Comparison of ENCODE assay signal across 23 mouse cellular contexts in the genomic region with DNA sequence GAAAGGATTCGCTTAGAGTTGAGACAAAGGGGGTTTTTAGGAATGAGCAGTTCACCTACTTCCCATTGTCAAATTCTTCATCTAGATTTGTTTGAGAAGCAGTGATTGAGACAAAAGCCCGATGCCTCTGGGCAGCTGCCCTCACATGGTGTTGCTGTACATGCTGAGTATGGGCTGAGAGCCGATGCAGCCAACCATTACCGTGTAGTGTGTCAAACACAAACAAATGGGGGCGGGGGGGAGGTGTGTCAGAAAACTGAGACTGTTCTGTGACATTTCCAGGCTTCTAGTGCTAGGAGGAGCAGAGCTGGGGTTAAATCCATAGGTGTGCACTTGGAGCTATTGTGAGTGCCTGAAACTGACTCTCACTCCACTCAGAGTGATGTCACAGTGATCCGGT. TPM values are rescaled to one million over a fixed set of nuclear protein-coding genes. Genes with fewer than 3 reads are reported as not detected.
"Had no signal": no experiment of that assay in that cellular context is flagged by ENCODE, and none has a peak within 500 bp of the region (broad histone marks: within the 10 kb centered on the region; RNA-seq: fewer than 3 reads in every experiment).

No protein-coding gene starts in this region.

- H3K36me3 ChIP-seq: midbrain, embryonic 10.5 days; midbrain, embryonic 12.5 days; neural tube, embryonic 13.5 days; neural tube, embryonic 15.5 days had no signal

- ATAC-seq: midbrain, embryonic 16.5 days had no signal

- H3K27me3 ChIP-seq: midbrain, embryonic 12.5 days; neural tube, embryonic 13.5 days; neural tube, embryonic 15.5 days had no signal

- DNase-seq: lung, embryonic 14.5 days; lung, postnatal 10 days; lung, postnatal 4 days; midbrain, embryonic 14.5 days; retina, postnatal 1 day; right cerebral cortex, adult 18-20 months; right cerebral cortex, postnatal 25 days; right cerebral cortex, postnatal 4 days; spleen, adult 18-20 months; thymus, adult 18-20 months; thymus, postnatal 14 days; thymus, postnatal 36 days had no signal

- H3K4me1 ChIP-seq: midbrain, embryonic 12.5 days; neural tube, embryonic 13.5 days; neural tube, embryonic 15.5 days had no signal

- H3K4me2 ChIP-seq: lung, embryonic 14.5 days; midbrain, embryonic 12.5 days; neural tube, embryonic 13.5 days; neural tube, embryonic 15.5 days had no signal

- H3K4me3 ChIP-seq: midbrain, embryonic 10.5 days; midbrain, embryonic 12.5 days; myocyte; neural tube, embryonic 13.5 days; neural tube, embryonic 15.5 days had no signal

- H3K27ac ChIP-seq: midbrain, embryonic 10.5 days; midbrain, embryonic 12.5 days; neural tube, embryonic 13.5 days; neural tube, embryonic 15.5 days had no signal

- H3K9ac ChIP-seq: lung, embryonic 14.5 days; midbrain, embryonic 12.5 days; neural tube, embryonic 13.5 days; neural tube, embryonic 15.5 days had no signal

- H3K9me3 ChIP-seq: midbrain, embryonic 10.5 days; midbrain, embryonic 12.5 days; neural tube, embryonic 13.5 days; neural tube, embryonic 15.5 days had no signal

RNA-seq across cellular contexts. Expression of a gene that starts 55.5 kb away (rescaled TPM):
- polyA plus RNA-seq: midbrain, embryonic 10.5 days; midbrain, embryonic 12.5 days; midbrain, embryonic 14.5 days; midbrain, embryonic 16.5 days; myocyte; neural tube, embryonic 11.5 days; neural tube, embryonic 13.5 days; neural tube, embryonic 15.5 days; small intestine, adult 2 months; stomach, embryonic 14.5 days; stomach, embryonic 16.5 days; thymus, postnatal 0 days had no signal
